Mouse (Mus musculus) erythroblast, embryonic 14.5 days (primary cell): ENCODE results near the gene Gm4763.
"Not testable (repeated sequence)": the region's sequence is repeated elsewhere in the genome, so short reads cannot be mapped to it uniquely, and the experiment has no call there.

Experiments used
- GATA1 ChIP-seq: IDR thresholded peaks from 2 replicates; pipeline ENCODE4 v1.6.1; 2012; ENCODE audit warnings: low read length, inconsistent platforms, mixed read lengths
- TAL1 ChIP-seq: IDR thresholded peaks from 3 replicates; pipeline ENCODE4 v1.6.1; 2012; ENCODE audit warnings: low read length, inconsistent platforms, mixed read lengths

DNA sequence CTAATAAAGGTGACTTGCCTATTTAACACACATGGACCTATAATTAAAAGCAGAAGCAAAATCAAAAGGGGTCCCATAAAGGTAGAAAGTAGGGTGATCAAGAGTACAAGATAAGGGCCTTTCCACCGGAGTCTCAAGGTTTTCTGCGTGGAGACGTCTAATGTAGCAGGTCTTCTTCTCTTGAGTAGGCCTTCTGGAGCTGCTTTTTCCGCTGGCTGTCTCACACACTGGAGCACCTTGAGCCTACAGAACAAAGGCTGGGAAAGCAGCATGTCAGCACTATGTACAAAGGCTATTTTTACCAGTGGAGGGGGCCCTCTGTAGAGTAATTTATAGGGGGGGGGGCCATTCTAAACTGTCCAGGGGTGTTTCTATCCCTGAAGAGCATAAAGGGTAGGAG is 28.8 kb downstream of the Gm4763 start:
- TF ChIP-seq TAL1, GATA1: not testable (repeated sequence)
